Mouse (Mus musculus) heart, adult 2 months (tissue): Measurements from ENCODE around the gene Vmn2r99. TPM values are rescaled to one million over a fixed set of nuclear protein-coding genes. Genes with fewer than 3 reads are reported as not detected.

Experiments
- DNase-seq, 2 experiments: peaks; one replicate each; pipeline ENCODE4 v3.0.0; 2021
- H3K27ac ChIP-seq: fragments of 200-600 bp; 2 replicates; pipeline ENCODE4 v1.8.1; 2022
- H3K27me3 ChIP-seq: fragments of 200-500 bp; 2 replicates; pipeline ENCODE4 v1.6.1; 2012; ENCODE audit warnings: mild to moderate bottlenecking, low read length, inconsistent platforms, mixed read lengths; ENCODE audit not compliant: control insufficient read depth, insufficient read depth
- H3K36me3 ChIP-seq: fragments of 200-500 bp; 2 replicates; pipeline ENCODE4 v1.6.1; 2012; ENCODE audit warnings: low read length, inconsistent platforms; ENCODE audit not compliant: control insufficient read depth, insufficient read depth
- H3K4me1 ChIP-seq: fragments of 200-500 bp; 2 replicates; pipeline ENCODE4 v1.6.1; 2011; ENCODE audit warnings: low read length; ENCODE audit not compliant: control insufficient read depth, insufficient read depth
- H3K4me3 ChIP-seq: fragments of 200-600 bp; 2 replicates; pipeline ENCODE4 v1.8.1; 2022
- H3K79me2 ChIP-seq: fragments of 200-500 bp; replicated peaks from 2 replicates; pipeline ENCODE4 v1.6.1; 2012; ENCODE audit warnings: mild to moderate bottlenecking, inconsistent platforms, low read length, moderate library complexity, mixed read lengths; ENCODE audit not compliant: control insufficient read depth, insufficient read depth
- H3K9ac ChIP-seq: fragments of 200-500 bp; 2 replicates; pipeline ENCODE4 v1.6.1; 2012; ENCODE audit warnings: low read depth, mild to moderate bottlenecking, control low read depth, inconsistent platforms, low read length, mixed read lengths
- CTCF ChIP-seq: fragments of 200-600 bp; IDR thresholded peaks from 2 replicates; pipeline ENCODE4 v1.8.1; 2022; ENCODE audit warnings: antibody characterized with exemption, mild to moderate bottlenecking, moderate library complexity
- EP300 ChIP-seq: fragments of 200-500 bp; IDR thresholded peaks from 2 replicates; pipeline ENCODE4 v1.6.1; 2011; ENCODE audit warnings: low read depth, low read length, control low read depth; ENCODE audit not compliant: insufficient read depth
- POLR2A ChIP-seq: fragments of 200-500 bp; IDR thresholded peaks from 2 replicates; pipeline ENCODE4 v1.6.1; 2011; ENCODE audit warnings: mild to moderate bottlenecking, low read depth, low read length, control low read depth; ENCODE audit not compliant: insufficient read depth
- WGBS: fragments of 180-500 bp; shearing (Covaris S2); methylation state at CpG from one replicate; pipeline ENCODE4 v1.1.7; 2018; 5-methylcytosine and 5-hydroxymethylcytosine counted together
- intact Hi-C: fragments of 180-260 bp; cut with DNase I; formaldehyde crosslinking; loops from one replicate; pipeline ENCODE4 v1.15.1; 2025
- long read RNA-seq: library from polyadenylated mRNA; stranded (forward); transcript quantifications from one replicate; pipeline ENCODE4 v2.0.0, GENCODE M21; 2021
- polyA plus RNA-seq: library from polyadenylated mRNA; depleted of rRNA; stranded (reverse); fragments of >200 nt; gene quantifications from 2 replicates; pipeline ENCODE4 v1.2.3, GENCODE M21; 2012; rRNA removed
- total RNA-seq, 2 experiments: library from RNA; stranded (reverse); gene quantifications; 2 replicates each; pipeline ENCODE4 v1.2.3; 2021

The Vmn2r99 gene
- not detected for total RNA-seq
- polyA plus RNA-seq = not detected in 2 replicates
- long read RNA-seq = 0 reads

DNA sequence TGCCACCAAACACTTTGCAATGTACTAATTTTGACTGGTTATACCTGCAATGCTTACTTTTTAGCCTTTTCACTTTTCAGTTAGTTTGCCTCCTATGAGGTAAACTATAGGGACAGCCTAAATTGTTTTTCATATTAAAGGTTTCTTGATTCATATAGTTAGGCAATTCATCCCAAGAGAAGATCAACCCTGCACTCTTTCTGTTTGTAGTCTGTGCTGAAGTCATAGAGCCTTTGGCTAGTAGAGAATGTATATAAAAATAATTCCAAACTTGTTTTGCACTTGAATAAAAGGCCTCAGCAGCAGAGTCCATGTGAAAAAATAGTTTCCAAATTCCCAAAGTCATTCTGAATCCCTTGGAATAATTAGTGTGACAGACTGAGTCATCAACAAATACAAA is at the start of gene Vmn2r99:
Vmn2r99 (plus strand) TSS at position 301 of the 400 bp plus-strand sequence.
- H3K79me2 ChIP-seq = no peaks in the 10 kb centered on the region
- no peaks in the 10 kb centered on the region for H3K4me1 ChIP-seq
- H3K27me3 ChIP-seq = no peaks in the 10 kb centered on the region
- no peak for DNase-seq
- H3K9ac ChIP-seq = no peak within 1 kb of the TSS
- H3K36me3 ChIP-seq = no peaks in the 10 kb centered on the region
- TF ChIP-seq CTCF (no peak), POLR2A (no peak), EP300 (no peak)
- H3K4me3 ChIP-seq = no peak within 1 kb of the TSS
- intact Hi-C loops = no loop called here
- H3K27ac ChIP-seq = no peak within 1 kb of the TSS

GRCm38 (mm10) chr17:19437623-19438022 is 75.9 kb downstream of the Vmn2r99 start:
- H3K4me1 ChIP-seq = no peaks in the 10 kb centered on the region
- DNase-seq = no peak
- no peak for TF ChIP-seq EP300
- no peak for TF ChIP-seq CTCF
- no peak for TF ChIP-seq POLR2A
- H3K27me3 ChIP-seq = no peaks in the 10 kb centered on the region
- no peak overlapping the region for H3K4me3 ChIP-seq
- intact Hi-C loops = no loop called here
- H3K9ac ChIP-seq = no peak overlapping the region
- H3K27ac ChIP-seq = no peak overlapping the region
- H3K36me3 ChIP-seq = no peaks in the 10 kb centered on the region
- 86% methylated on average over 3 of the region's 3 CpGs for WGBS
- H3K79me2 ChIP-seq = no peaks in the 10 kb centered on the region

DNA sequence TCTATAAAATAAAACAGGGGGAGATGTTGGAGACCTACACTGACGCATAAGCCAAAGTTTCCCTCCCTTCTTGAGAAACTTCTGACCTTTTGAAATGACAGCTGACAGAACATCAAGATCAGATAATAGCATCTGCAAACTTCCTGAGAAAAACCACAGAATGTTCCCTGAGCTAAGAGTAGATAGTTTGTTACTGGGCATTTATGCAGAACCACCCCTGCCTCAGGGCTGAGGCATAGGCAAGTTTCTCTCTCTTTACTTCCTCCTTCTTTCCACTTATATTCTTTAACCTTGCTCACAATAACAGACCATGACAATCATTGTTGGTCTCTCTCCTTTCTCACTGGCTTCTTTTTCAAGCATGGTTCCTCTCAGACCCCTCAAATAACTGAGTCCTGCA is 83.2 kb downstream of the Vmn2r99 start:
- no peaks in the 10 kb centered on the region for H3K36me3 ChIP-seq
- intact Hi-C loops = no loop called here
- H3K4me3 ChIP-seq = no peak overlapping the region
- no peaks in the 10 kb centered on the region for H3K4me1 ChIP-seq
- 82% methylated on average over 1 of the region's 1 CpGs for WGBS
- TF ChIP-seq EP300 (no peak), CTCF (no peak), POLR2A (no peak)
- H3K27me3 ChIP-seq = no peaks in the 10 kb centered on the region
- DNase-seq = no peak
- no peak overlapping the region for H3K9ac ChIP-seq
- no peak overlapping the region for H3K27ac ChIP-seq
- no peaks in the 10 kb centered on the region for H3K79me2 ChIP-seq

Other genes with a start within 250 kb of the Vmn2r99 start
- gene Vmn2r100, start 142.8 kb downstream of the Vmn2r99 start, total RNA-seq = not detected
- not detected in 2 replicates for gene Vmn2r100, start 142.8 kb downstream of the Vmn2r99 start, polyA plus RNA-seq
- gene Vmn2r101, start 215.3 kb downstream of the Vmn2r99 start, total RNA-seq = not detected
- not detected in 2 replicates for gene Vmn2r101, start 215.3 kb downstream of the Vmn2r99 start, polyA plus RNA-seq